ENCODE assay signal across 8 mouse cellular contexts in genomic region chr2:94122182-94123041, GRCm38 (mm10). TPM values are rescaled to one million over a fixed set of nuclear protein-coding genes. Genes with fewer than 3 reads are reported as not detected.
DNase-seq lines count a peak whose midpoint lies in the region; ATAC-seq and TF ChIP-seq lines count a peak whose summit lies in the region.

No protein-coding gene starts in this region.

- no peak; the same call in 1 of the 2 replicates for ATAC-seq in lung, embryonic 14.5 days (ENCODE audit: insufficient read depth)
- peak; percentile 87 for ATAC-seq in hindbrain, embryonic 16.5 days
- peak; percentile 83 for ATAC-seq in midbrain, embryonic 14.5 days (ENCODE audit: low FRiP score, low TSS enrichment)

- H3K4me2 ChIP-seq in lung, embryonic 14.5 days, result peak overlapping the region; percentile 36; the same call in 1 of the 2 replicates
- H3K4me2 ChIP-seq in hindbrain, embryonic 16.5 days (ENCODE audit: low read length), result peak overlapping the region; percentile 25
- H3K4me2 ChIP-seq in midbrain, embryonic 14.5 days (ENCODE audit: low read length), result peak overlapping the region; percentile 40

- peak; percentile 55 for DNase-seq in lung, embryonic 14.5 days
- no peak for DNase-seq in lung, postnatal 36 days
- DNase-seq in forebrain, embryonic 10.5 days (ENCODE audit: extremely low spot score, low spot score), result no peak
- peak; percentile 79 for DNase-seq in midbrain, embryonic 14.5 days
- DNase-seq in urinary bladder, postnatal 4 days (ENCODE audit: low spot score in 2 of 2), result no peak
- DNase-seq in testis, postnatal 14 days (ENCODE audit: low spot score), result no peak
- DNase-seq in B cell, adult 2 months, result no peak

- WGBS in lung, embryonic 14.5 days, result 28% methylated on average over 7 of the region's 7 CpGs
- WGBS in forebrain, embryonic 10.5 days, result 66% methylated on average over 7 of the region's 7 CpGs
- 24% methylated on average over 7 of the region's 7 CpGs for WGBS in hindbrain, embryonic 16.5 days
- WGBS in midbrain, embryonic 14.5 days, result 18% methylated on average over 7 of the region's 7 CpGs

- peaks cover 7% of the 10 kb centered on the region; the same call in 1 of the 2 replicates for H3K4me1 ChIP-seq in lung, embryonic 14.5 days (ENCODE audit: insufficient read depth)
- H3K4me1 ChIP-seq in forebrain, embryonic 10.5 days, result peaks cover 36% of the 10 kb centered on the region
- H3K4me1 ChIP-seq in hindbrain, embryonic 16.5 days (ENCODE audit: control insufficient read depth, insufficient read depth, low read depth, low read length), result peaks cover 16% of the 10 kb centered on the region
- peaks cover 32% of the 10 kb centered on the region for H3K4me1 ChIP-seq in midbrain, embryonic 14.5 days (ENCODE audit: control insufficient read depth, insufficient read depth, low read length)

- H3K27ac ChIP-seq in lung, embryonic 14.5 days (ENCODE audit: low read depth), result peak overlapping the region; percentile 80
- peak overlapping the region; percentile 71; the same call in 1 of the 2 replicates for H3K27ac ChIP-seq in forebrain, embryonic 10.5 days
- peak overlapping the region; percentile 81 for H3K27ac ChIP-seq in hindbrain, embryonic 16.5 days (ENCODE audit: low read depth, low read length)
- H3K27ac ChIP-seq in midbrain, embryonic 14.5 days (replicated peaks; ENCODE audit: low read depth, low read length), result peak overlapping the region; percentile 85

- no peaks in the 10 kb centered on the region for H3K27me3 ChIP-seq in lung, embryonic 14.5 days (ENCODE audit: insufficient read depth, low read length)
- H3K27me3 ChIP-seq in forebrain, embryonic 10.5 days (ENCODE audit: poor library complexity, severe bottlenecking), result no peaks in the 10 kb centered on the region
- no peaks in the 10 kb centered on the region for H3K27me3 ChIP-seq in hindbrain, embryonic 16.5 days (replicated peaks; ENCODE audit: control insufficient read depth, insufficient read depth, low read length)
- H3K27me3 ChIP-seq in midbrain, embryonic 14.5 days (ENCODE audit: control insufficient read depth, insufficient read depth, low read length), result no peaks in the 10 kb centered on the region

- no peaks in the 10 kb centered on the region for H3K36me3 ChIP-seq in lung, embryonic 14.5 days (ENCODE audit: insufficient read depth)
- no peaks in the 10 kb centered on the region for H3K36me3 ChIP-seq in forebrain, embryonic 10.5 days (replicated peaks)
- H3K36me3 ChIP-seq in hindbrain, embryonic 16.5 days (ENCODE audit: control insufficient read depth, insufficient read depth, low read length), result no peaks in the 10 kb centered on the region
- no peaks in the 10 kb centered on the region for H3K36me3 ChIP-seq in midbrain, embryonic 14.5 days (ENCODE audit: control insufficient read depth, insufficient read depth, low read length)

- H3K9me3 ChIP-seq in lung, embryonic 14.5 days (ENCODE audit: low read depth, low read length), result no peaks in the 10 kb centered on the region
- no peaks in the 10 kb centered on the region for H3K9me3 ChIP-seq in forebrain, embryonic 10.5 days
- H3K9me3 ChIP-seq in hindbrain, embryonic 16.5 days (ENCODE audit: control insufficient read depth, low read length), result no peaks in the 10 kb centered on the region
- H3K9me3 ChIP-seq in midbrain, embryonic 14.5 days (ENCODE audit: control insufficient read depth, low read length), result no peaks in the 10 kb centered on the region

- no peak for TF ChIP-seq CTCF in lung, embryonic 14.5 days (IDR thresholded peaks at IDR 0.05; ENCODE audit: low read depth)

- H3K9ac ChIP-seq in lung, embryonic 14.5 days, result no peak overlapping the region
- peak overlapping the region; percentile 25; the same call in 1 of the 2 replicates for H3K9ac ChIP-seq in hindbrain, embryonic 16.5 days (ENCODE audit: low read depth, low read length)
- peak overlapping the region; percentile 32 for H3K9ac ChIP-seq in midbrain, embryonic 14.5 days (replicated peaks; ENCODE audit: low read length)

- no peak overlapping the region for H3K4me3 ChIP-seq in lung, embryonic 14.5 days (ENCODE audit: low read depth, low read length)
- H3K4me3 ChIP-seq in forebrain, embryonic 10.5 days, result no peak overlapping the region; the same call in 1 of the 2 replicates
- no peak overlapping the region for H3K4me3 ChIP-seq in hindbrain, embryonic 16.5 days (ENCODE audit: low read length)
- H3K4me3 ChIP-seq in midbrain, embryonic 14.5 days (replicated peaks; ENCODE audit: low read depth, low read length), result peak overlapping the region; percentile 7; the same call in 1 of the 2 replicates

RNA-seq across cellular contexts. Expression of gene Hsd17b12, which starts 35.4 kb away (rescaled TPM):
- polyA plus RNA-seq in lung, embryonic 14.5 days (2014; fragmentation: Nextera tagmentation; extraction: Ambion mirVana), result 127 and 128 TPM in 2 replicates
- 142 and 145 TPM in 2 replicates for polyA plus RNA-seq in forebrain, embryonic 10.5 days (2016; fragmentation: Nextera tagmentation; extraction: Ambion mirVana)
- 162 and 171 TPM in 2 replicates for polyA plus RNA-seq in hindbrain, embryonic 16.5 days (2015; fragmentation: Nextera tagmentation; extraction: Ambion mirVana)
- 145 and 154 TPM in 2 replicates for polyA plus RNA-seq in midbrain, embryonic 14.5 days (2014; fragmentation: Nextera tagmentation; extraction: Ambion mirVana)

Comparison
In these comparisons a context has a peak if more than half of its experiments do, and no peak if none do; other contexts are left out.
1. DNase-seq: peak in lung, embryonic 14.5 days (single experiment) and midbrain, embryonic 14.5 days (single experiment); none in lung, postnatal 36 days (single experiment), forebrain, embryonic 10.5 days (single experiment), urinary bladder, postnatal 4 days (0 of 2), testis, postnatal 14 days (single experiment) and B cell, adult 2 months (0 of 2).
2. Peak in every context shown above with its lines, with median percentiles within 50 percentile points of each other: H3K27ac ChIP-seq and H3K4me2 ChIP-seq.